Mouse (Mus musculus): ENCODE measurements around the gene Lrrtm3. TPM values are rescaled to one million over a fixed set of nuclear protein-coding genes. Genes with fewer than 3 reads are reported as not detected.
A peak's percentile ranks its signal among the peaks of the same experiment; 100 is the strongest.

Lrrtm3 gene
- total RNA-seq, 2 experiments from 2014 or later = 23.6 to 25.5 TPM

DNA sequence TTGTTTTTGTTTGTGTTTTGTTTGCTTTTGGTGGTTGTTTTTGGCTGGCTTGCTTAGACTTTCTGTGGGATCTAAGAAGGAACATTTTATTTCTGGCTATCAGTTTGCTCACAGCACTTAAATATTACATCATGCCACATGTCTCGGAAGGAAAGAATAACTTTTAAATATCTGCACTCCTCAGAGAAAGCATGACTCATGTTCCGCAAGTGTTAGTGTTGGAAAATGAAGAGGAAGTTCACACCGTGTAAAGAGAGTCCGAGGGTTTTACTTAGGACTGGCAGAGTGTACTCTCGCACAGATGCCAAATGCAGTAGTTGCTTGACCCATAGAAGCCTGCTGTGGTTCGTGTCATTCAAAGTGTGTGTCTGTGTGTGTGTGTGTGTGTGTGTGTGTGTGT, 40.9 kb downstream of the Lrrtm3 start:
- no peak for DNase-seq (ENCODE audit: extremely low spot score in 1 of 2, low spot score in 1 of 2)

DNA sequence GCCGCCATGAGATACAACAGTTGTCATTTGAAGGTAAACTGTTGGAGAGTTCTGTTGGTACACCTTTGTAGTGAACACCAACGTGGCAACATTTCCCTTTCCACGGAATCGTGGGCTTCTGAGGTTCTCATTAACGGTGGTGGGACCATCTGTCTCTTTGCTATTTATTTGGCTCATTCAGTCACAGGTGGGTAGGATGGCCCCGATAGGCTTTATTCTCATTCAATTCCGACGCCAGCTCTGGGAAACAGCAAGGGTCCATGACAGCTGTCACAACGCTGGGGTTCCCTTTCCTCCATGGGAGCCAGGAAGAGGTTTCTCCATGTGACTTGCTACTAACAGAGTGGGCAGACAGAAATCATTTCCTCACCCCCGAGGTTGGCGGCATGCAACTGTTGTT, 48.2 kb downstream of the Lrrtm3 start:
- no peak for DNase-seq (ENCODE audit: extremely low spot score in 1 of 2, low spot score in 1 of 2)

DNA sequence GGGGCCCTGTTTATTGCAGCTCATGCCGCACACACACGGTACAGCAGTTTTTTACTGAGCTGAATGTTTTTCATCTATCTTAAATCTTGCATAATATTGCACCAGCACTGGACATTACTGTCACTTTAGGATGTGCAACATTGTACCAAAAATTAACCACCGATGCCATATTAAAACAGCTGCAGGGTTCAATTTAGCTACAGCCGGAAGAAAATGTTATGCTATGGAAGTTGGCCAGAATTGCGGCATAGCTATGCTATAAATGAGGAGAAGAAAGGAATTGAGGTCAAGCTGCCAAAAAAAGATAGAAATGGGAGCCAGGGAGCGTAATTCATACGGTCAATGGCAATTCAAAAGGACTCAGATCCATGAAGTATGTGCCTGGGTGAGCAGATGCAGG, 48.9 kb downstream of the Lrrtm3 start:
- no peak for DNase-seq (ENCODE audit: extremely low spot score in 1 of 2, low spot score in 1 of 2)

DNA sequence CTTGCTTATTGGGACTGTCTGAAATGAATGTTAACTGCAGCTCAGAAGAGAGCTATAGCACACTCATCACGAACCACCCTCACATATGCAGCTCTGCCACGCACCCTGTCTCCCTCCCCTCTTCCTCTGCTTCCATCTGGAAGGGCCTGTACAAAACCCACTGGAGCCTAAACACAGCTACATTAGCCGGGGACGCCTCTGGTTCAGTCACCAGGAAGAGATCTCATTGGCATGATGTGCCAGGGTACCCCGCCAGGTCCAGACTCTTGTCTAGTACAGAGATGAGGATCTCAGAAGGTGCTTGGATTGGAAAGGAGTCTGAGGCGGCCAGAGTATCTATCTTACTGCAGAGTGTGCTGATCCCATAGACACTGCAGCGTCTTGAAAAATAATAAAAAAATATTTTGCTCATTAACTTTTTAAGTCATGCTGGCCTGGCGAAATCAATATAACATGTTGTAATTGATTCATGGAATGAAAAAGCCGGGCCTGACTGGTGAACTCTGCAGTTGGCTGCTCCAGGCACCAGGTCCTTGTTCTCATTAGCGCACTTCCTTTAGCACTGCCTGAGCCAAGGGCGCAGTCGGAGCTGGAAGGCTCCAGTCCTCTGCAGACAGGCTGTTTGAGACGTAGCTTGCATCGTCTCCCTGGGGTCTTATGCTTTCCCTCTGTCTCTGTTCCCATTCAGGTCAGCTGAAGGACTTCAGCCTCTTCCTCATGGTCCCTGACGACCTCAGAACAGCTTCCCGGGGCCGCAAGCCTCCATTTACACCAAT, 50.1 kb downstream of the Lrrtm3 start:
- DNase-seq (ENCODE audit: extremely low spot score in 1 of 2, low spot score in 1 of 2) = no peak

DNA sequence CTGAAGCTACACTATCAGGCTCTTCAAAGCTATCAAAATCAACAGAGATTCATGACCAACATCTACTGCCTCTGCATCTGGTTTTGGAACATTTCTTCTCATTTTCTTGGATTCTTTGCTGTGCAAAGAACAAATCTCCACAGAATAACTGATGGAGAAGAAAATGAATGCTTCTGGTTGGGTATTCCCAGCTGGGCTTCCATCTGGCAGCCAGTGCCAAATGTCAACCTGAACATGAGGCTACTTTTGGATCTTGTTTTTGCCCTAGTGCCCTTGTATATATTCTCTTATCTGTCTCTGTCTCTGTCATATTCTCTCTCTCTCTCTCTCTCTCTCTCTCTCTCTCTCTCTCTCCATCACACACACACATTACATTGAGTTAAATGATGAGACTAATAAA, 59.2 kb downstream of the Lrrtm3 start:
- no peak for DNase-seq (ENCODE audit: extremely low spot score in 1 of 2, low spot score in 1 of 2)

DNA sequence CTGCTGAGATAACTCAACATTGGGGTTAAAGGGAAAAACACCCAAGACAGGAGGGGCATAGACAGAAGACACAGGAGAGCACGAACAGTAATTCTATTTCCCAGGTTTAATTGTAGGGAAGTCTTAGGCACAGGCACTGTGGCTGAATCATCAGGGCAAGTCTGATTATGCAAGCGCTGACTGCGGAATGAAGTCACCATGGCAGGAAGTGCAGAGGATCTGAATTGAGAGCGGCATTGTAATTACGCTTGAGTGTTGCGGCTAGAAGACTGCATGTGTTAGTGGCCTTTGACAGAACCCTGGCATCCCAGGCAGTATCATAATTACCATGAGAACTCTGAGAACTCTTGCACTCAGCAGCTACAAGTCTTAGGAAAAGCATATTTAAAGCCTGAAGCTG, 66.7 kb downstream of the Lrrtm3 start:
- DNase-seq (ENCODE audit: extremely low spot score in 1 of 2, low spot score in 1 of 2) = no peak

DNA sequence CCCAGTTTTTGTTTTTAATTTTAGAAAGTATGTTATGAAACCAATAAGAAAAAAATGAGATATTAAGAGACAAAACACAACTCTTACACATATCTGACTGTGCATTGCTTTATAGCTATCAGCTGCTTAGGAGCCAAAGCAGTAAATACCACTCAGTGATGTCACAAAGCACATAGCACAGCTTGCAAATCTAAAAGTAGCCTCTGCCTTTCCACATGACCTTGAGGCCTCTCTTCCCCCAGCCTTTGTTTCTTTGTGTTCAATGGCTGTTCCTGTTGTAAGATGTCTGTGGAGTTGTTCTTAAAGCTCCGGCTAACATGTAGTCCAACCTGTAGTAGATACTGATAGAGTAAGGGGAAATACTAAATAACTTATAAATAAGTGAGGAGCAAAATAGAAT, 69.7 kb downstream of the Lrrtm3 start:
- no peak for DNase-seq (ENCODE audit: extremely low spot score in 1 of 2, low spot score in 1 of 2)

DNA sequence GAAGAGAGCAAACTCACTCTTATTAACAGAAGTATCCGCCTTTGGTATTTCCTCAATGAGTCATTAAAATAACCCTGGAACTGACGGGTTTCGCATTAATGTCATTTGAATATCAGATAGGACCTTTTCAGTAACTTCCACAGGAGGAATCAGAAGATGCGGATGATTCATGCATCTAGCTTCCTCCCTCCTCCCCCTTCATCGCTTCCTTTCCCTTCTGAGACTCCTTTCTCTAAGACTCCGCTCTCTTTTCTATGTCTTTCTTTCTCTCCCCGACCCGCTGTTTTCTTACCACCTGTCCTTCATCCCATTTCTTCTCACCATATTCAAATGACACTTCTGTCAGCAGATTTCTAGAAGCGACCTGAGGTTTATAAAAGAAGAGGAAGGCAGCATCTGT, 88.1 kb downstream of the Lrrtm3 start:
- DNase-seq (ENCODE audit: extremely low spot score in 1 of 2, low spot score in 1 of 2) = no peak

DNA sequence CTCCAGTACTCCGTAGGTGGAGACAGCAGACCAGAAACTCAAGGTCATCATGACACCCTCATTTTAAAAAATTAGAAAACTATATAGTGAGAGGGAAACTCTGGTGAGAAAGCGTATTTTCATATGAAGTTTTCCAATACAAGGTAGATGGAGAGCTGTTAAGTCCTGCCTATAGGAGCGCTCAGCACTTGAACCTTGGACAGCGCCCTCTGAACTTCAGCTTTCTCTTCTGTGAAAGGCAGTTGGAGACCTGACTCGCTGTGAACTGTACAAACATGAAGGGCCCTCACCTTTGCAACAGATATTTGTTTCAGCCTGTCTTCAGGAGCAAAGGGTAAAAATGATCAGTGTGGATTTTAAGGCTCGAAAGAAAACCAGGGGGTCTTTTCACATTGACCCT, 88.5 kb downstream of the Lrrtm3 start:
- no peak for DNase-seq (ENCODE audit: extremely low spot score in 1 of 2, low spot score in 1 of 2)

DNA sequence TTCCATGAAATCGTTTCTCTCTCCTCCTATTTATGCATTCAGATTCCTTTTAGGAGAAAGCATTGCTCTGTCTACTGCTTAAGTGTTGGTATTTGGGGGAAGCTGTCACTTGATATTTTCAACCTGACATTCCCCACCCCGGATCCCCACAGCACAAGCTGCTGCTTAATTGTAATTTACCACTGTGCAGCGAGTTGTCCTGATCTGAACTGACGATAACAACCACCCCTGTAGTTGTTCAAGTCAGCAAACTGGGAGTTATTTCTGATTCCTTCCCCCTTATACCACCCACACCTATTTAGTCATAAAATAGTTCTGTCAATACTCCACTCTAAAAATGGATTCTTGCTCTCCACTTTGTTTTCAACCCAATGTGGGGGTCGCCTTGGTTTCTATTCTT, 95.8 kb downstream of the Lrrtm3 start:
- no peak for DNase-seq (ENCODE audit: extremely low spot score in 1 of 2, low spot score in 1 of 2)

DNA sequence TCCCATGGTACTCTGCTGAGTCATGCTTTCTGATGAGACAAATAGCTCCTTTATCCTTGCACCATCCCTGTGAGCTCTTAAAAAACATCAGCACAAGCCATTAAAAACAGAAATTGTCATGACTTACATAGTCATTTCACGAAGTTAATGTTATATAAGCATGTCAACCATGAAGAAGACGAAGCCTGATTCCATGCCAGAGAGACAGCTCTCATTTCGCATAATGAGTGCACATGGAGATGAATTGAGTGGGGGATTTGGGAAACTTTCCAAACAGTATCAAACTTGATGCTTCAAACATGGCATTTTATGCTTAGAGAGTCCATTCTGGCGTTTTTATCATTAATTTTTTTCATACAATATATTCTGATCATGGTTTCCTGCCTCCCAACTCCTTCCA, 104.5 kb downstream of the Lrrtm3 start:
- DNase-seq (ENCODE audit: extremely low spot score in 1 of 2, low spot score in 1 of 2) = no peak

DNA sequence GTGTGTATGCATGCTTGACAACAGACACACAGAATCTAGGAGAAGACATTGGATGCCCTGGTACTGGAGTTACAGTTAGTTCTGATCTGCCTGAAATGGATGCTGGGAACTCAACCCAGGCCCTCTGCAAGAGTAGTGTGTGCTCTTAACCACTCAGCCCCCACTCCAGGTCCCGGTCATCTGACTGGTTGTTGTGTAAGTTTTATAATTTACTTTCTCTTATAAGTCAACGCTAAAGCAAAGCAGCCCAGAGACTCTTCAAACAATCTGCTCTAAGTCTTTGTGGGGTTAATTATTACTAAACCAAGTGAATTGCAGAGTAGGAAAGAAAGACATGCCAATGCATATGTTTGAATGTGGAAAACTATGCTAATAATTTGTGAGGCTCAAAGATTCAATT, 110.7 kb downstream of the Lrrtm3 start:
- no peak for DNase-seq (ENCODE audit: extremely low spot score in 1 of 2, low spot score in 1 of 2)

DNA sequence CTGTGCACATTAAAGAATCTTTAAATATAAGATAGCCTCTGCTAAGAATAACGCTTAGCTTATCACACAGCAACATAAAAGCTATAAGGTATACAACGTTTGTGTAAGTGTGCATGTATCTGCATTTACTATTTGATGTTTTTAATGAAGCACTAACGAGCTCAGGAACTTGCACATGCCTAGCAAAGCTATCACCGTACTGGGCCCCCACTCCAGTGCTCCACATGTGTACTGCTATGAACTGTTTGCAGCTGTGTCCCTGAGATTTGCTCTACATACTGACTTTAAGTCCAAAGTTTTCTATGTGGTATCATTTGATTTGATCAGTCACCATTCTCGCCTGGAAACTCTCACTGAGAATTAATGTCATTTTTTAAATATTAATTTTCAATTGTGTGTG, 111.1 kb downstream of the Lrrtm3 start:
- DNase-seq (ENCODE audit: extremely low spot score in 1 of 2, low spot score in 1 of 2) = no peak

DNA sequence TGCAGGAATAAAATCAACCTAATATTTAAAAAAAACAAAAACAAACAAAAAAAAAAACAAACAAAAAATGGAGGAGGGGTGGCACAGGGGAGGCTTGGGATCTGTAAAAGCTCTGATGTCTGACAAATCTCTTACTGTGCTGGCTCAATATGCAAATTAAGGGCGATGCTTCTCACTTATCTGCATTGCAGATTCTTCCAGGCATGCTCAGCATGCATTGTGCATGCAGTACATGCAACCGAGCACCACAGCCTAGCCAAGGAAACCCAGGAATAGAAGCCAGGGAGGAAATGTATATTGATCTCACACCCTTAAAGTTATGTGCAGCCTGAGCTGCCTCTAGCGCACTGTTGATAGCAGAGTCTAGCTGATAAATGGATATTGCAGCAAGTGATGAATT, 111.5 kb downstream of the Lrrtm3 start:
- DNase-seq (ENCODE audit: extremely low spot score in 1 of 2, low spot score in 1 of 2) = no peak

DNA sequence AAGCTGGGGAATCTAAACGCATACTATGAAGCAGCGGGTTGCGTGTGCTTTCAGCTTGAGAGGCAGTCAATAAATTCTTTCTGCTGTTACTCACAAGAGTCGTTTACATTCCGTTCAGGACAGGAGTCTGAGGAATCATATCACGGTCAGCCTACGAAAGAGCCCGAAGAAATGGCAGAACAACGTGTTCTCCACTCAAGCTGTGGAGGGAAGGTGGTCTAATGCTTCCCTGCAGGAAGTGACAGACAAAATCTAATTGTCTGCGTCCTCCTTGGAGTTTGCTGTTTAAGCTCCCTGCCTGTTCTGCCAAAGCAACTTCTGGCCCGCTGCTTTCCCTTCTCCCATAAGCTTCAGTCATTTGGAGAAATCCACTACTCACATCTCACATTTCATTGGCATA, 112.0 kb downstream of the Lrrtm3 start:
- DNase-seq (ENCODE audit: extremely low spot score in 1 of 2, low spot score in 1 of 2) = no peak

DNA sequence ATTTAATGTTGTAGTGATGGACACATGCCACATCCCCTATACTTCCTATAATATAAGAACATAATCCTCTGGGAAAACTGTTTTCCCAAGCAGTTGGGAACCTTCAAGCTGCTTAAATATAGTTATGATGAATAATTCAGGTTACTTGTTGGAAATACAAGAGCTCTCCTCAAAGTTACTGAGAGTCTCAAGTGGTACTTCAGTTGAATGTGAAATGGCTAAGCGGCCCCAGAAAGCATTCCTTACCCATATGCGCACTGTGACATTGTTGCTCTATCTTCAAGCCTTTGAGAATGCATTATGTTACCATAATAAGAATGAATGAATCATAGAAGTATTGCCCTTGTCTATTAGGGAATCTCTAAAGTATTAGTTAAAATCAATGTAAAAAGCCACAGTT, 117.8 kb downstream of the Lrrtm3 start:
- no peak for DNase-seq (ENCODE audit: extremely low spot score in 1 of 2, low spot score in 1 of 2)

DNA sequence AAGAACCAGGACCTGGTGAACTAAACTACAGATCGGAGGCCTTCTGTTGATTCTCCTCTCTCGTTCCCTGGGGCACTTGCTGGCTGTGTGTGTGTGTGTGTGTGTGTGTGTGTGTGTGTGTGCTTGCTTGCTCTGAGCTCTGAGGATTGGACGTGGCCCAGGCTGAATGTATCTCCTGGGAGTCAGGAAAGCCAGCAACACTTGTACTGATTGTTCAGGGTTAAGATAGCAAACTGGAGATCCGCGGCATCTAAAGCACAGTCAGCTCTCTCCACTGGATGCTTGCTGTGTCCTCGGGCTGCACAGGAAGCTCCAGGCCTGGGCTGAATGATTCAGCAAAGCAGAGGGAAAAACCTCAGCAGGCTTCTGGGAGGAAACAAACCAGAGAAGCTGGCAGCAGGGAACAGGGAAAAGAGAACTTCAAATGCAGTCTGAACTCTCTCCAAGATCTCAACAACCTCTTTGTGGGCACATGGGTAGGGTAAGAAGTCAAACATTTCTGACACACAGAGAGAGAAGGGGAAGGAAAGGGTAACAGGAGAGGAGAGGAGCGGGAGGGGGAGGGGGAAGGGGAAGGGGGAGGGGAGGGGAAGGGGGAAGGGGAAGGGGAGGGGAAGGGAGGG, 135.7 kb downstream of the Lrrtm3 start:
- DNase-seq (ENCODE audit: extremely low spot score in 1 of 2, low spot score in 1 of 2) = peak in 1 of 2 experiments; percentile 14

DNA sequence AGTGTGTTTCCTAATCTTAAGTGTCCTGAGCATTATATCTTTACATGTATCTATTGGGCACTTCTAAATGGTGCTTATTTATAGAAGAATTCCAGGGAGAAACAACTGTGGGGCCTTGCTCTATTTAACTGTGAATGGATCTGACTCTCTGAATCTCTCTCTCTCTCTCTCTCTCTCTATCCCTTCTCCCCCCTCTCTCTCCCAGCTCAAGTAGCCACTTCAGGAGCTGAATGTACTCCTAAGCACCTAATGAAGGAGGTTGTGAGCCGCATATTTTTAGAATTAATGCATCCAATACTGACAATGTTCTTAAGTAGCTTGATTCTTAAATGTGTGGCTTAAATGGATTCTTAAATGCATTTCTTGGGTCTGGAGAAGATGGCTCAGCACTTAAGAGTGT, 138.6 kb downstream of the Lrrtm3 start:
- DNase-seq (ENCODE audit: extremely low spot score in 1 of 2, low spot score in 1 of 2) = no peak

DNA sequence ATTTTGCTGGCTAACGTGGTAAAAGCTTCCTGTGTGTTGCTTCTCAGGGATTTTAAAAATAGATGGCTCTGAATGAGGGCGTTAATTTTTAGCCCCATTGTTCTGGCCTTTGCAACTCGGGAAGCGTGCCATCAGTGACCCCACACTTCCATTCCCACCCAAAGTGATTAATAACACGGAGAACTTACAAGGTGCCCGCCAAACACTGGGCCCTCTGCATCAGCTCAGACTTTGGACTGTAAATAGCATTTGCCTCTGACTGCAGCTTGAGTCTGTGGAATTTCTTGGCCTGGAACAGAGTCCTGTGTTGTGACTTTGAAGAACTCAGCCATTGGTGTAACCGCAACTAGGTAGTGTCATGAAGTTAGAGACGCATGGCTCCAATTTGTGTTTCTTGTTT, 139.2 kb downstream of the Lrrtm3 start:
- no peak for DNase-seq (ENCODE audit: extremely low spot score in 1 of 2, low spot score in 1 of 2)

DNA sequence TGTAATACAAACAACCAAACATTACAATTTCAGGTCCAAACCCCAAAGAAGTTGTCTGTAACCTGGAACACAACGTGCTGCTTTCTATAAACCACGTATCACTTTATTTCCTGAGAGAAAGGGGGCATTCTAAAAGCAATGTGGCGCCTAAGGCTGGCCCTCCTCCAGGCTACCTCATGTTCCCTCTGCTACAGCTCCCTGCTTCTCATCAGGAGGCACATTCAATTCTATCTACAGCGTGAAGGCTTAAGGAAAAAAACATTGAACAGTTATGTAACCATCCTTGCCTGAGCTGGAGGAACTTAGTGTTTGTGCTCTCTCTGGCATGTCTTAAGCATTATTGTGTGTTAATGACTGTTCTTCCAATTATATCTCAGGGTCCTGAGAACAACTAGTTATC, 142.8 kb downstream of the Lrrtm3 start:
- DNase-seq (ENCODE audit: extremely low spot score in 1 of 2, low spot score in 1 of 2) = no peak

DNA sequence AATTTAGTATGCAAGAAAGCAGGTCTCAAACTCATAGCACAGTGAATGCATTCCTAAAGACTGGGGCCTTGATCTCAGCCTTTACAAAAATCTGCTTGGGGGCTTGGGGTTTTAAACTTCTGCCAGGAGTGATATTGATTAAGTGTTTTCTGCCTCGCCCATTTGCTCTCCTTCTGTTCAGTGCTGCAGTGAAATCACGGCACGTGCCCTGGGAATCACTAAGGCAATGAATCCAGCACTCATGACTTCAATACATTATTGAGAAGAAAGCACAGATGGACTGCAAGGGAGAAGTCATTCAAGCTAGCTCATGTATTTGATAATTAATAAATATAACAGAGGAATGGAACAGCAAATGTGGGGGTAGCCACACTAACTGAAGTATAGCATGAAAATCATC, 144.5 kb downstream of the Lrrtm3 start:
- no peak for DNase-seq (ENCODE audit: extremely low spot score in 1 of 2, low spot score in 1 of 2)

DNA sequence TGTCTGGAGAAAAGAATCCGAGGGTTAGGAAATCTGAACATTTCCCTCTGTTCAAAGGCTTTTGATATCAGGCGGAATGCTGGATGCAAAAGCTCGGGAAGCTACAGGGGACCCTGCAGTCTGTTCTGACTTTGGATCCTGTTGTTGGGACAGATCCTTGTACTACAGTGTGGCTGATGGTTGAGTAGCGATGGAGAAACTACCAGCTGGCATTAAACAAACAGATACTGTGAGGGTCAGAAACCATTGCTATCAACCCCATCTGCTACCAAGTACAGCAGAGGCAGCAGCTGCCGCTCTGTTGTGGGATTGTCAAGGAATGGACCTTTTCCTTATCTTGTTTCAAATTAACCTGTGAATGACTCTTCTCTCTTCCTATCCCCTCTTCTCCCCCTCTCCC, 156.1 kb downstream of the Lrrtm3 start:
- no peak for DNase-seq (ENCODE audit: extremely low spot score in 1 of 2, low spot score in 1 of 2)

Measured in layer of hippocampus, postnatal 25 days (tissue).